Mouse (Mus musculus) stomach, postnatal 0 days (tissue): ENCODE data around the gene Gm49391.

Experiments used
- CTCF ChIP-seq: IDR thresholded peaks from 2 replicates; pipeline ENCODE4 v1.5.1; 2016; ENCODE audit warnings: antibody characterized with exemption, low read depth, mild to moderate bottlenecking, moderate library complexity
- EP300 ChIP-seq: optimal IDR thresholded peaks from 2 replicates; pipeline ENCODE3; 2016; ENCODE audit warnings: antibody characterized with exemption

- TF ChIP-seq EP300 (no peak), CTCF (no peak)
These were observed 39.0 kb downstream of the Gm49391 start, which contains the start of gene Ctla2b for GRCm38 (mm10) chr13:60897328-60897727.
